ENCODE assay signal across 22 mouse cellular contexts in genomic region chr2:132257350-132258068, GRCm38 (mm10).
"Had no signal": no experiment of that assay in that cellular context is flagged by ENCODE, and none has a peak within 500 bp of the region (broad histone marks: within the 10 kb centered on the region; RNA-seq: fewer than 3 reads in every experiment).

No protein-coding gene starts in this region.

- H3K9ac ChIP-seq: kidney, embryonic 15.5 days; liver, embryonic 15.5 days; lung, embryonic 15.5 days; neural tube, embryonic 12.5 days; neural tube, embryonic 15.5 days had no signal

- H3K27me3 ChIP-seq: kidney, embryonic 15.5 days; liver, embryonic 15.5 days; lung, embryonic 15.5 days; neural tube, embryonic 12.5 days; neural tube, embryonic 15.5 days had no signal

- H3K4me3 ChIP-seq: kidney, embryonic 15.5 days; left cerebral cortex, adult 2 months; liver, embryonic 15.5 days; lung, embryonic 15.5 days; neural tube, embryonic 12.5 days; neural tube, embryonic 15.5 days had no signal

- H3K4me1 ChIP-seq: neural tube, embryonic 12.5 days had no signal

- H3K9me3 ChIP-seq: kidney, embryonic 15.5 days; liver, embryonic 15.5 days; lung, embryonic 15.5 days; neural tube, embryonic 12.5 days; neural tube, embryonic 15.5 days had no signal

- H3K27ac ChIP-seq: kidney, embryonic 15.5 days; left cerebral cortex, adult 2 months; liver, embryonic 15.5 days; lung, embryonic 15.5 days; neural tube, embryonic 12.5 days; neural tube, embryonic 15.5 days; stomach, postnatal 0 days had no signal

- H3K36me3 ChIP-seq: kidney, embryonic 15.5 days; lung, embryonic 15.5 days; neural tube, embryonic 12.5 days; neural tube, embryonic 15.5 days had no signal

- H3K4me2 ChIP-seq: kidney, embryonic 15.5 days; liver, embryonic 11.5 days; liver, embryonic 15.5 days; lung, embryonic 15.5 days; midbrain, embryonic 11.5 days; neural tube, embryonic 12.5 days; neural tube, embryonic 15.5 days had no signal

- DNase-seq: kidney, postnatal 10 days; kidney, postnatal 36 days; layer of hippocampus, postnatal 36 days; lung, adult 18-20 months; lung, postnatal 10 days; lung, postnatal 4 days; midbrain, embryonic 14.5 days; right cerebral cortex, adult 18-20 months; right cerebral cortex, postnatal 14 days; right cerebral cortex, postnatal 4 days; thymus, adult 2 months; thymus, postnatal 14 days; thymus, postnatal 4 days had no signal
